Mouse (Mus musculus) limb, embryonic 10.5 days (tissue): ENCODE data around the gene Amz2. TPM values are rescaled to one million over a fixed set of nuclear protein-coding genes. Genes with fewer than 3 reads are reported as not detected.

ENCODE experiments used
- DNase-seq: peaks from one replicate; pipeline ENCODE4 v3.0.0-alpha.2; 2017; ENCODE audit warnings: low spot score
- H3K27ac ChIP-seq: fragments of 300-500 bp; sonication (generic); 2 replicates; pipeline ENCODE4 v1.5.1; 2016; ENCODE audit warnings: mild to moderate bottlenecking
- H3K27me3 ChIP-seq: fragments of 300-500 bp; sonication (generic); 2 replicates; pipeline ENCODE4 v1.6.1; 2016; ENCODE audit warnings: low read depth, mild to moderate bottlenecking; ENCODE audit not compliant: poor library complexity, severe bottlenecking
- H3K36me3 ChIP-seq: fragments of 300-500 bp; sonication (generic); 2 replicates; pipeline ENCODE4 v1.6.1; 2016; ENCODE audit warnings: mild to moderate bottlenecking, moderate library complexity
- H3K4me1 ChIP-seq: fragments of 300-500 bp; sonication (generic); 2 replicates; pipeline ENCODE4 v1.6.1; 2016
- H3K4me3 ChIP-seq: fragments of 300-500 bp; sonication (generic); 2 replicates; pipeline ENCODE4 v1.5.1; 2016; ENCODE audit warnings: mild to moderate bottlenecking, moderate library complexity
- H3K9me3 ChIP-seq: fragments of 300-500 bp; sonication (generic); replicated peaks from 2 replicates; pipeline ENCODE4 v1.6.1; 2016; ENCODE audit warnings: mild to moderate bottlenecking
- WGBS: fragments of 180-500 bp; shearing (Covaris S2); methylation state at CpG from one replicate; pipeline ENCODE4 v1.1.7; 2016; 5-methylcytosine and 5-hydroxymethylcytosine counted together
- polyA plus RNA-seq: library from polyadenylated mRNA; unstranded; fragments of >200 nt; fragmentation: Nextera tagmentation; extraction: Ambion mirVana; gene quantifications from 2 replicates; pipeline ENCODE4 v1.2.1, GENCODE M21; 2016

The Amz2 gene
- polyA plus RNA-seq: 43.1 and 46.2 TPM in 2 replicates

GRCm38 (mm10) chr11:109425392-109426271 lies at the start of gene Amz2:
Gene Amz2 (plus strand): TSS chr11:109425946.
- WGBS: under 1% methylated on average over 65 of the region's 65 CpGs
- peaks cover 26% of the 10 kb centered on the region for H3K36me3 ChIP-seq
- H3K27ac ChIP-seq: peak within 1 kb of the TSS; percentile 89
- DNase-seq: peak; percentile 100
- H3K4me1 ChIP-seq: peaks cover 15% of the 10 kb centered on the region
- H3K9me3 ChIP-seq: no peaks in the 10 kb centered on the region
- H3K27me3 ChIP-seq: no peaks in the 10 kb centered on the region
- H3K4me3 ChIP-seq: peak within 1 kb of the TSS; percentile 66

GRCm38 (mm10) chr11:109376484-109377143 lies 49.1 kb upstream of the Amz2 start:
- no peaks in the 10 kb centered on the region for H3K27me3 ChIP-seq

DNA sequence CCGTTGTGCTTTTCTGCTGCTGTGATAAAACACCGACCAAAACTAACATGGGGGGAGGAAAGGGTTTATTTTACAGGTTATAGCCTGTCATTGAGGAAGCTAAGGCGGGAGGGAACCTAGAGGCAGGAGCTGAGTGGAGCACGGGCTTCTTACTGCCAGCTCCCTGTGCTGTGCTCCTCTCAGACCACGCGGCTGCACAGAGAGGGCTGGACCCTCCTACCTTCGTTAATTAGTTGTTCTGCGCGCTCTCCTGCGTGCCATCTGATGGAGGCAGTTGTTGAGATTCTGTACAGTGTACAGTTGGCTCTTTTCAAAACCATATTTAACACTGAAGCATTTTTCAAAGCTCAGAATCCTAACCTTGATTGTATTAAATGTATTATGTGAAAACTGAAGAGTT lies 48.3 kb upstream of the Amz2 start:
- H3K36me3 ChIP-seq: peaks cover 20% of the 10 kb centered on the region
- WGBS: 53% methylated on average over 10 of the region's 10 CpGs
- H3K4me1 ChIP-seq: peaks cover 37% of the 10 kb centered on the region
- no peak overlapping the region for H3K4me3 ChIP-seq
- no peak overlapping the region; the same call in 1 of the 2 replicates for H3K27ac ChIP-seq
- no peak for DNase-seq
- H3K27me3 ChIP-seq: no peaks in the 10 kb centered on the region
- H3K9me3 ChIP-seq: no peaks in the 10 kb centered on the region

More at GRCm38 (mm10) chr11:109376484-109377143, 49.1 kb upstream of the Amz2 start:
- Histone ChIP-seq H3K4me1 (peaks cover 37% of the 10 kb centered on the region), H3K9me3 (no peaks in the 10 kb centered on the region), H3K27ac (peak overlapping the region; percentile 47), H3K4me3 (no peak overlapping the region), H3K36me3 (peaks cover 24% of the 10 kb centered on the region)
- no peak for DNase-seq
- 44% methylated on average over 7 of the region's 7 CpGs for WGBS

GRCm38 (mm10) chr11:109378051-109378450 lies 47.7 kb upstream of the Amz2 start:
- no peak for DNase-seq
- WGBS: 85% methylated on average over 7 of the region's 7 CpGs
- H3K27ac ChIP-seq: no peak overlapping the region
- H3K4me1 ChIP-seq: peaks cover 37% of the 10 kb centered on the region
- H3K27me3 ChIP-seq: no peaks in the 10 kb centered on the region
- H3K4me3 ChIP-seq: no peak overlapping the region
- no peaks in the 10 kb centered on the region for H3K9me3 ChIP-seq
- peaks cover 18% of the 10 kb centered on the region for H3K36me3 ChIP-seq

- 88% methylated on average over 5 of the region's 5 CpGs for WGBS
- Histone ChIP-seq H3K36me3 (0 out of 2 replicates have a peak, but pooled peaks cover 2% of the 10 kb centered on the region), H3K27ac (no peak overlapping the region), H3K4me1 (peaks cover 26% of the 10 kb centered on the region), H3K9me3 (no peaks in the 10 kb centered on the region), H3K4me3 (no peak overlapping the region), H3K27me3 (no peaks in the 10 kb centered on the region)
- no peak for DNase-seq
These were observed 45.1 kb upstream of the Amz2 start for GRCm38 (mm10) chr11:109380662-109381061.

DNA sequence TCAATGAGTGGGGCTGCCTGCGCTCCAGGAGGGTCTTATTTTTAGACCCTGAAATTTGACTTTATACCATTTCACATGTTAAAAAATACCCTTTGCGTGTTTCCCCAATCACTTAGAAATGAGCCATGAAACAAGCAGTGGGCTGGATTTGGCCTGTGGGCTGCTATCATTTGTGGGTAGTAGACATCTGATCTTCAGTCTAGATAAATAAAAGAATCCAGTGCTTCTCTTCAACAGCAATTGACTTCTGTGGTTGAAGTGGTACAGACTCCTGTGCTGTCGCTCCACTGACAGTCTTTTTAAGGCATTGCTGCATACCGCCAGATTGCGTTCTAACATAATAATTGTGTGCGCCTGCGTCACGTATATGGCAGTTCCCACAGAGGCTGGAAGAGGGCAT lies 40.5 kb upstream of the Amz2 start:
- no peak for DNase-seq
- Histone ChIP-seq H3K36me3 (peaks cover 5% of the 10 kb centered on the region; the same call in 1 of the 2 replicates), H3K27ac (no peak overlapping the region), H3K9me3 (no peaks in the 10 kb centered on the region), H3K27me3 (no peaks in the 10 kb centered on the region), H3K4me1 (no peaks in the 10 kb centered on the region), H3K4me3 (no peak overlapping the region)
- WGBS: 94% methylated on average over 8 of the region's 8 CpGs

GRCm38 (mm10) chr11:109389046-109389445 lies 36.7 kb upstream of the Amz2 start:
- no peaks in the 10 kb centered on the region for H3K27me3 ChIP-seq
- no peaks in the 10 kb centered on the region for H3K4me1 ChIP-seq
- no peak for DNase-seq
- H3K4me3 ChIP-seq: no peak overlapping the region
- H3K36me3 ChIP-seq: peaks cover 18% of the 10 kb centered on the region
- no peak overlapping the region for H3K27ac ChIP-seq
- H3K9me3 ChIP-seq: no peaks in the 10 kb centered on the region
- 92% methylated on average over 5 of the region's 5 CpGs for WGBS

DNA sequence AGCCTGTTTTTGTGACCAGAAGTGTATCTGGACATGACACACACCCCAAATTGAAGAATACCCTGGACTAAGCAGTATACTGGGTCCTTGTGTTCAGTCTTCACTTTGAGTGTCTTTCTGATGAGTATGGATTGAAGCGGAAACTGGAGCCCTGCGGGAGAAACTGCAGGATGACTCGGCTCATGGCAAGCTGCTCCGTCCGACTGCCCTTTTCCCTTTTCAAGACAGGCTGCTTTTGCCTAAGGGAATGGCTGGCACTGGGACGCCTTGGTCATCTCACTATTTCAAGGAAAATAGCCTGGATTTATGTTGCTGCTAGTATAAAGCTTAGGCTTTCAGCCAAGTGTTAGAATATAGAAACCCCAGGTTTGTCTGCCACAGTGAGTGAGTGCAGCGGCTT lies 34.5 kb upstream of the Amz2 start:
- no peak for DNase-seq
- Histone ChIP-seq H3K27ac (no peak overlapping the region), H3K4me3 (no peak overlapping the region), H3K27me3 (no peaks in the 10 kb centered on the region), H3K9me3 (no peaks in the 10 kb centered on the region), H3K36me3 (peaks cover 37% of the 10 kb centered on the region), H3K4me1 (no peaks in the 10 kb centered on the region)
- 88% methylated on average over 7 of the region's 7 CpGs for WGBS

DNA sequence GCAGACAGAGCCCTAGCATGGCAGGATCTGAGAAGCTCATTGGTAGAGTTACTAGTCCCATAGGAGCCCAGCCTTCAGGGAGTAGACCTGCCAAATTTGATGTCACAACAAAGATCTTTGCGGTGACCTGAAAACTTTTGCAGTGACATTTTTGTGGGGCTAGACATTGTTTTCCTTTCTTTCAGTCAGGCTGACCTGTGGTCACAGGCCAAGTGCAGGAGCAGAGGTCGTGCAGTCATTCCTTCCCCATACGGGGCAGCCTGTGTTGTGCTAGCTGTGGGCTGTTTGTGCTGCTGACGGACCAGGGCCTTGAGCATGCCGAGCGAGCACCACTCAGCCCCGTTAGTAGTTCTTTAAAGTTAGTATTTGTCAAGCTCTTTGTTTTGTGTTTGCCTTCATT lies 34.0 kb upstream of the Amz2 start:
- H3K36me3 ChIP-seq: peaks cover 42% of the 10 kb centered on the region
- H3K9me3 ChIP-seq: no peaks in the 10 kb centered on the region
- no peaks in the 10 kb centered on the region for H3K27me3 ChIP-seq
- no peak for DNase-seq
- no peaks in the 10 kb centered on the region for H3K4me1 ChIP-seq
- no peak overlapping the region for H3K27ac ChIP-seq
- no peak overlapping the region for H3K4me3 ChIP-seq
- 80% methylated on average over 7 of the region's 7 CpGs for WGBS

DNA sequence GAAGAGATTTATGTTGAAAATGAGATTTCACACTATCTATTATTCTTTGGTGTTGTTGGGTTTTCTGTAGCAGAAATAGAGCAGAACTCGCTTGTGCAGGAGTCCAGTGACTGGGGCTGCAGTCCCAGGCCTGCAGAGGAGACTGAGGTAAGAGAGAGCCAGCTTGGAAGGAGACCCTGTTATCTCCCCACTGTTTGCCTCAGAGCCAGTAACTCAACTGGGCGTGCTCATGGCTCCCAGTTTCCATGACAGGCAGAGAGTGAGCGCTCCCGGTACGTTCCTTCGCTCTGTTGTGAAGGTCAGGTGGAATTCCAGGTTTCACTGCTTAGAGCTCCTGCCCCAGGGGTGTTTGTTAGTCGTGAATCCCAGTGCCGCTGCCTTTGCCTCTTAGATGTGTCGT lies 33.1 kb upstream of the Amz2 start:
- no peaks in the 10 kb centered on the region for H3K4me1 ChIP-seq
- WGBS: 92% methylated on average over 9 of the region's 9 CpGs
- no peak for DNase-seq
- H3K4me3 ChIP-seq: no peak overlapping the region
- no peaks in the 10 kb centered on the region for H3K27me3 ChIP-seq
- peaks cover 51% of the 10 kb centered on the region for H3K36me3 ChIP-seq
- H3K27ac ChIP-seq: no peak overlapping the region
- no peaks in the 10 kb centered on the region for H3K9me3 ChIP-seq

DNA sequence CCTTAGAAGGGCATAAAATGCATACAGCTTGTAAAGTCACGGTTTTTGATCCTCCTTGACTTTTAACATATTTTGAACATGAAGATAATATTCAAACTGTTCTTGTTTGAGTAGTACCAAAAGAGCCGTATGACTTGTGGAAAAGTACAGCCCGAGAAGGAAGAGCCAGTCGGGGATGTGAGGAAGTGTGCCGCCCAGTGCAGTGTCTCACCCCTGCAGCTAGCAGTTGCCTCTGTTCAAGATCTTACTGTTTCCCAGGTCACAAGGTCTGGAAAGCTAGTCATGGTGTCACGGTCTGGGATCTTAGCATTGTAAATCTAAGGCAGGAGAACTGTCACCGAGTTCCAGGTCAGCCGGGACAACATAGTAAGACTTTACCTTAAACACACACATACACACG lies 31.0 kb upstream of the Amz2 start:
- 79% methylated on average over 9 of the region's 9 CpGs for WGBS
- Histone ChIP-seq H3K27ac (no peak overlapping the region), H3K9me3 (no peaks in the 10 kb centered on the region), H3K27me3 (no peaks in the 10 kb centered on the region), H3K4me1 (no peaks in the 10 kb centered on the region), H3K4me3 (no peak overlapping the region), H3K36me3 (peaks cover 72% of the 10 kb centered on the region)
- no peak for DNase-seq

DNA sequence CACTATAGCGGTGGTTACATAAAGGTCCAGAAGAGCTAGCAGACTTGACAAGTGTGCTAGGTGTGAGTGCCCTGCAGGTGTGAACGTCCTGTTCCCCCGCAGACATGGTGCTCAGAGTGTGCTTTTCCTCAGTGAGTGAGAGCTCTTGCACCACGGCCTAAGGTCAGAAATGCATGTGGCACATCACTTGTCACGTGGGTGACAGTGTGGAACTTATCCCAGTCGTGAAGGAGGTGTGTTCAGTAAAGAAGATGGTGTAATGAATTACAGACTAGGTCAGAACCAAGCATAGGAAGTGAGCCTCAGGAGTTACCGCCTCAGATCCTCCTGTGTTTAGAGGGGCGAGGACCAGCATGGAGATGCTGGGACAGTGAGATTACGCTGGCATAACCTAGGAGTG lies 30.5 kb upstream of the Amz2 start:
- peaks cover 72% of the 10 kb centered on the region for H3K36me3 ChIP-seq
- no peak for DNase-seq
- no peaks in the 10 kb centered on the region for H3K9me3 ChIP-seq
- no peaks in the 10 kb centered on the region for H3K27me3 ChIP-seq
- no peaks in the 10 kb centered on the region for H3K4me1 ChIP-seq
- H3K4me3 ChIP-seq: no peak overlapping the region
- WGBS: 88% methylated on average over 9 of the region's 9 CpGs
- no peak overlapping the region for H3K27ac ChIP-seq

DNA sequence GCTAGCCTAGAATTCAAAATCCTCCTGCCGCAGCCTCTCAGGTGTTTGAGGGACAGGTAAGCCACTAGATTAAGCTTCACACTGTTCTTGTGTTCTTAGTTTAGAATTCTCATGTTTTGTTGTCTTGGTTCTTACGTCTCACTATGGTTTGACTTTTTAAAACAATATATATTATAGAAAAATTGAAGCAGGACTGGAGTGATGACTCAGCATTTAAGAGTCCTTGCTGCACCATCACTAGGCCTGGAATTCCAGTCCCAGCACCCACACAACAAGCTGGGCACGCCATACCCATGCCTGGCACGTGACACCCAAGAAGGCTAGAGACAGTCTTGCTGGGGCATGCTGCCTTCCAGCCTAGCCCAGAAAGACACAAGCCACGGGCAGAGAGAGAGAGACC lies 19.3 kb upstream of the Amz2 start:
- 84% methylated on average over 5 of the region's 5 CpGs for WGBS
- H3K4me1 ChIP-seq: no peaks in the 10 kb centered on the region
- H3K27ac ChIP-seq: no peak overlapping the region
- H3K36me3 ChIP-seq: peaks cover 2% of the 10 kb centered on the region; the same call in 1 of the 2 replicates
- DNase-seq: no peak
- H3K4me3 ChIP-seq: no peak overlapping the region
- no peaks in the 10 kb centered on the region for H3K9me3 ChIP-seq
- no peaks in the 10 kb centered on the region for H3K27me3 ChIP-seq
